Mouse (Mus musculus) left cerebral cortex, postnatal 25 days (tissue): ENCODE results near the gene Ccser2. TPM values are rescaled to one million over a fixed set of nuclear protein-coding genes. Genes with fewer than 3 reads are reported as not detected.

ENCODE experiments used
- DNase-seq, 2 experiments: peaks; one replicate each; pipeline ENCODE4 v3.0.0; 2022; ENCODE audit warnings: low spot score in 2 of 2, mixed read lengths in 1 of 2
- intact Hi-C: fragments of 180-260 bp; cut with DNase I; formaldehyde crosslinking; loops from one replicate; pipeline ENCODE4 v1.15.1; 2025
- total RNA-seq, 2 experiments: library from RNA; stranded (reverse); gene quantifications; 2 replicates each; pipeline ENCODE4 v1.2.3; 2021

Gene Ccser2
- total RNA-seq, 2 experiments from 2014 or later: 80.7 to 84.2 TPM

DNA sequence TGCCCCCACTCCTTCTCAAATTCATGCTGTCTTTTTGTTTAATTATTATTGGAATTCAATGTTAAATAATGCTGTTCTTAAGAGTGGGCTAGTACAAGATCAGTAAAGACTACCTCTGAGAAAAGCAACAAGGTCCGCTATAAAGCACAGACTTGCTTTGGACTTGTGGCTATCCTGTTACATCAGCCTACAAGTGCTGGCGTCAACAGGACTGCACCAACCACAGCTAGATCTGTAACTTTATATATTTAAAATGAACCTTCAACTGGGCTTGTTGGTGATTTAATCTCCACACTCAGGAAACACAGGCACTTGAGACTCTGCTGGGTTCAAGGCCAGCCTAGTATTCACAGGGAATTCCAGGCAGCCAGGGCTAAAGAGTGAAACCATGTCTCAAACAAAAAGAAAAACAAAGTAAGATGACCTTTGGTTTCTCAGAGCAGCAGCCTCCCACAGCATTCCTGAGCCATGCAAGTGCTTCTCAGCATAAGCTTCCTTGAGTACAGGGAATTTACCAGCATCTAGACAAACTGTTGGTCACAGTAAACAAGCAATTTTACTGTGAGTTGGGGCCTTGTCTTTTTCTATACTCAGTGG is 75.7 kb downstream of the Ccser2 start:
- intact Hi-C loops: no loop called here
- no peak for DNase-seq

GRCm38 (mm10) chr14:36890130-36890529 is 78.4 kb downstream of the Ccser2 start:
- intact Hi-C loops: no loop called here
- DNase-seq: no peak

- intact Hi-C loops: no loop called here
- no peak for DNase-seq
Observed at GRCm38 (mm10) chr14:36885680-36886079, 82.9 kb downstream of the Ccser2 start.

DNA sequence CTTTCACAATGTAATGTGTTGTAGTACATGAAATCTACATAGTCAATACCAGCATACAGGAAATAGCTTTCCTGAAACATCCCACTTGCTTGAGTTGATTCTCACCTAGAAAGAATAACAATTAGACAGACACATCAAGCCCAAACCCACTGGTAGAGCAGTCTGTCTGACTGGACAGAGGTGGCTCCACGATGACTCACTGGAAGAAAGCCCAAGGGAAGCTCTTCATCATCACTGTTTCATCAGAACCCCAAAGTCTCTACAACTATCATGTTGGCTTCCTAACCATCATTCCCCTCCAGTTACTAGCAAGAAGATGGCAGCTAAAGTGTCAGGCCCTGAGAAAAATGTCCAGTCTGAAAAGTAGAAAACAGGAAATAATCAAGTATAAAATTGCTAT is 83.5 kb downstream of the Ccser2 start:
- intact Hi-C loops: no loop called here
- no peak for DNase-seq

DNA sequence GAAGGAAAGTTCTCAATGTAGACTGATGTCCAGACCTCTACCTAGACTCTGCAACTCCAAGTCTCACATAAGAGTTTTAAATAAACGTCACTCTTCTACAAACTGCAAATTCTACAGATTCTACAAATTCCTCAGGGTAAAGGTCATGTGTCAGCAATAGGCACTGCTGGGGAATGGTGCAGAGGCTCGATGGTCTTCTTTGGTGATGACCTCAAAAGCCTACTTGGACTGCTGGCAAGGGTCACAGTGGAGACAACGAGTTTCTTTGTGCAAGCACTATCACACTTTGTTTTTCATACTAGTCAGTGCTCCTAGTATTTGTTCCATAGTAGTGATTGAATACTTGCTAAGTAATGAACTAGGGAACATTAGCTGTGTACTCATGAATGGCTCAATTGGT is 85.0 kb downstream of the Ccser2 start:
- no peak for DNase-seq

GRCm38 (mm10) chr14:36870257-36870656 is 98.3 kb downstream of the Ccser2 start:
- intact Hi-C loops: no loop called here
- DNase-seq: no peak

More for the DNA sequence above, 85.0 kb downstream of the Ccser2 start:
- intact Hi-C loops: no loop called here

DNA sequence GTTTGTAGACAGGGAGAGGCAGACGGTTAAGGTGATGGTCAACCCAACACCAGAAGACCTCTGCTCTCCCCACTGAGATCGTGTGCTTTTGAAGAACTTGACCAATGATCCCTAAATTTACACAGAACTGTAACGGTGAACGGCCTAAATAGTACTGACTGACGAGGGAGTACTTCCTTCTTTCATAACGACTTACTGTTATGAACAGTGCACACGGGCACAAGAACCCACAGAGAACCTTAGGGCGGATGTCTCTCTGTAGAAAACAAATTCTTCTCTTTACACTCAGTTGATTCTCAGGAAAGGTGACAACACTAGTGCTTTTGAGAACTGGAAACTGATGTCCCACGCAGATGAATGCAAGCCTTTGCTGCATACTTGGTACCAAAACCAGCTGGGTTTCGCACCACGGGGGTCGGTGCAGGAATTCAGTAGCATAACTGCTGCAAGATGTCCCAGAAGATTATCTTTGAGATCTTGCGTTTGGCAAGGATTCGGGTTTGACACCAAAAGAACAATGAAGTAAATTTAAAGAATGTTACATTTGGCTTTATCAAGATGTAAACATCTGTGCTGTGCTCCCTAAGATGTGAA is 99.7 kb downstream of the Ccser2 start:
- intact Hi-C loops: loop anchor here (5.0 kb wide), 2 partner anchors 83 to 258 kb away; no protein-coding TSS in a partner anchor
- DNase-seq: no peak

DNA sequence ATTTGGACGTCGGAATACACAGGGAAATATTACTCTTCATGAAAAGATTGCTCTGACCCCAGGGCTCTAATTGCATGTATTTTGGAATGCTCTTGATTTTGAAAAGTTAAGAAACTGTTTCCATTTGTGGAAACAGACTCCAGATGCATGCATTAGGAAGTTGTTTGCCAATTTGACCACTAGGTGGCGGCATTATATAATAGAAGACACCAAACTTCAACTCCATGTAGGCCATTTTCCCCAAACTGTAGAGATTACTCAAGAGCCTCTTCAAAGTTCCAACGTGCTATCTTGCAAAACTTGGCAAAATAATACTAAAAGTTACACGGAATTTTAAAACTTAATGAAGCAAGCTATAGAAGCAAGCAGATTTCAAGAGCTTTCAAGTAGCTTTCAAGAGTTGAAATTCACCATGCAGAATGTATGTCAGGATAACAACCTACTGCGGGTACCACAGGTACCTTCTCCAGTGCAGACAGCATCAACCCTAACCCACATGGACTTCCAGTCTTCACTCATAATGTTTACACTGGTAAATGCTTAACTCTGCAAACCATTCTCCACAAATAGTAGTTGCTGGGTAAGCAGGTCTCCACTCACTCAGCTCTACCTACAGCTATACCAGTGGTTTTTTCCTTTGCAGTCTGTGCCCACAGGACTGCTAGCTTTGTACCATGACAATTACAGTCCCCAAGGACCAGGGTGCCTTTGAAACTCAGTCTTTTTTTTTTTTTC is 101.4 kb downstream of the Ccser2 start:
- peak; percentile 68 to 81 for DNase-seq
- intact Hi-C loops: loop anchor here (1.0 to 5.0 kb wide), 4 partner anchors 70 to 260 kb away; no protein-coding TSS in a partner anchor

DNA sequence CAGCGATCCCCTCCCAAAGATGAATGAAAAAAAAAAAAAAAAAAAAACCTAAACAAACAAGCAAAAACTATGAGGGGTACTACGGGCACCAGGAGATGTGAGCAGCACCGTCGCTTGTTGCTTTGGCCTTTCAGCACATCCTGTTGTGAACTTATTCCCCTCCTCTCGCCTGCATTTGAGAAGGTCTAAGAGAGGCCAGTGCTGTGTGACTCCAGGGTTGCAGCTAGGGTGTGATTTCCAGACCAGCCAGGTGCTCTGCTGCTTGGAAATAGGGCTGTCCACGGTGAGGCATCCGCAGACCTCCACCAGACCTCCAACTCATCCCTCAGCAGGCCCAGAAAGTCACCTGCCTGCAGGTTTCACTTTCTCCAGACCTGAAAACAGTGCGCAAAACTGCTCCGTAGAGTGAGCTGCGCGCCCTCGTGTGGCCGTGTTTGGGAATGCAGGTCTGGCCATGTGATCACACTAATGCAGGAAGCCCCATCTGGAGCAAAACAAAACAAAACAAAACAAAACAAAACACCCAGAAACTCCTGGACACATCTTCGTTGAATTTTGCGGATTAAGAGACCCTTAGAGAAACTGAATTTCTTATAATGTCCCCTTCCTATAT is 104.6 kb downstream of the Ccser2 start:
- intact Hi-C loops: no loop called here
- peak; percentile 82 to 87 for DNase-seq

- intact Hi-C loops: no loop called here
Observed at GRCm38 (mm10) chr14:36862387-36862786, 106.2 kb downstream of the Ccser2 start.

GRCm38 (mm10) chr14:36858932-36859331 is 109.6 kb downstream of the Ccser2 start:
- DNase-seq: no peak
- intact Hi-C loops: no loop called here

More at GRCm38 (mm10) chr14:36862387-36862786, 106.2 kb downstream of the Ccser2 start:
- peak; percentile 33 to 48 for DNase-seq

- intact Hi-C loops: no loop called here
- no peak for DNase-seq
Observed at GRCm38 (mm10) chr14:36852972-36853371, 115.6 kb downstream of the Ccser2 start.

- intact Hi-C loops: no loop called here
- no peak for DNase-seq
Observed at GRCm38 (mm10) chr14:36848860-36849259, 119.7 kb downstream of the Ccser2 start.

Other genes with a start within 250 kb of the Ccser2 start
- not detected for gene Rgr, start 80.2 kb upstream of the Ccser2 start, total RNA-seq
- not detected for gene Lrit1, start 86.1 kb upstream of the Ccser2 start, total RNA-seq
- gene Lrit2, start 99.2 kb upstream of the Ccser2 start, total RNA-seq: not detected
- 10 to 100 TPM; 11.5 to 11.9 TPM for gene Cdhr1, start 129.6 kb upstream of the Ccser2 start, total RNA-seq
- not detected for gene 2610528A11Rik, start 145.2 kb upstream of the Ccser2 start, total RNA-seq
- 100 to 1,000 TPM; 409 to 411 TPM for gene Ghitm, start 166.5 kb upstream of the Ccser2 start, total RNA-seq